Mouse (Mus musculus): ENCODE data around the gene Nusap1. TPM values are rescaled to one million over a fixed set of nuclear protein-coding genes. Genes with fewer than 3 reads are reported as not detected.

Gene Nusap1
- polyA plus RNA-seq, 1 experiment = 0.75 TPM

DNA sequence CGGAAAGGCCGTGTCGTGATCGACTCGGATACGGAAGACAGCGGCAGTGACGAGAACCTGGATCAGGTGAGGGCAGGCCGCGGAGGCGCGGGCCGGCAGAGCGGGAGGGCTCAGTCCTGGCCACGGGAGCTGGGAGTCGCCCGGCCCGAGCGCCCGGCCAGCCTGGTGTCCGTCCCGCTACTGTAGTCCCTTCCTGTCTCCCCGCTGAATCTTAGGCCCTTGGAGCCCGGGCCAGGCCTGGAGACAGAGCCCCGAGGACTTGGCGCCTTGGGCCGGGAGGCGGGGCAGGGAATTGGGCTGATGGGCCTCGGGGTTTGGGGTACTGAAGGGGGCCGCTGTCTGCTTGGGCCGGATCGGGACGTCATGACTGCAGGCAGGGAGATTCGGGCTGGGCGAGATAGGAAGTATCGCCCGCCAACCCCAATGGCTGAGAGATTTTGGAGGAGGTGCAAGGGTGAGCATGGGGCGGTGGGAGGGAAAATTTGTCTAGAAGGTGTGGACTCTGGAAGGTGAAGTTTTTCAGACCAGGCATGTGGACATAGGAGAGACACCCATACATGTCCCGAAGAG is 57.2 kb downstream of the Nusap1 start:
- no peaks in the 10 kb centered on the region for H3K27me3 ChIP-seq (ENCODE audit: control insufficient read depth, insufficient read depth, low read length)
- peaks cover 2% of the 10 kb centered on the region; the same call in 1 of the 2 replicates for H3K36me3 ChIP-seq (ENCODE audit: control insufficient read depth, insufficient read depth, low read length)
- peak overlapping the region; percentile 98 for H3K4me3 ChIP-seq (ENCODE audit: low read depth, low read length)
- under 1% methylated on average over 38 of the region's 39 CpGs for WGBS
- no peaks in the 10 kb centered on the region for H3K4me1 ChIP-seq (ENCODE audit: control insufficient read depth, insufficient read depth, insufficient read length, low read length)
- TF ChIP-seq CTCF (IDR thresholded peaks at IDR 0.05; ENCODE audit: extremely low read depth, insufficient read length, insufficient replicate concordance, low read depth, low read length) = no peak
- no peak for TF ChIP-seq POLR2A (IDR thresholded peaks at IDR 0.05; ENCODE audit: low read depth, low read length)
- no peak overlapping the region for H3K27ac ChIP-seq (ENCODE audit: insufficient read depth, low read depth, low read length)

DNA sequence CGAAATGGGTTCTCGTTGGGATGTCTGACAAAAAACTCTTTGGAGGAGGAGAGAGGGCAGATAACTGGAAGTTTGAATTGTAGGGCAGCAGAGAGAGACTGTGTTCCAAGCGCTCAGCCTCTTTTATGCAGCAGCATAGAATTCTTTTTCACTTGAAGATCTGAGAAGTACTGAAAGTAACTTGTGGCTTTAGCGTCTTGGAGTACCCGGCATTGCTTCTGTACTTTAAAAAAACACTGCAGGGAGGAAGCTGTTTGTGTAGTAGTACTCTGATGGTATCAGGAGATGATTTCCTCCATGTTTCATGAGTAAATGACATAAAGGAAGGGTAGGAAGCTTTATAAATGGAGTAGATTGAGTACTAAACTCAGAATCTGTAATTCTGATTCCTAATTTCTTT is 57.7 kb downstream of the Nusap1 start:
- under 1% methylated on average over 5 of the region's 5 CpGs for WGBS

DNA sequence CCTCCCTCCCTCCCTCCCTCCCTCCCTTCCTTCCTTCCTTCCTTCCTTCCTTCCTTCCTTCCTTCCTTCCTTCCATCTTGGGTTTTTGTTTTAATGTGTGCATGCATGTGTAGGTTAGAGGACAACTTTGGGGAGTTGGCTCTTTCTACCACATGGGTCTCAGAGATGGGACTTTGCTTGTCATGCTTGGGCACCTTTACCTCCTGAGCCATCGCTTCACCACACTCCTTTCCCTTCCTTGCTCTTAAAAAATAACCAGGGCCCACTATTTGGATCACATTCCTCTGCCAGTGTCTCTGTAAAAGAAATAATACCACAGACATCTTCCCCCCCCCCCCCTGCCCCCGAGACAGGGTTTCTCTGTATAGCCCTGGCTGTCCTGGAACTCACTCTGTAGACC is 65.6 kb downstream of the Nusap1 start:
- H3K27me3 ChIP-seq (ENCODE audit: control insufficient read depth, insufficient read depth, low read length) = no peaks in the 10 kb centered on the region
- WGBS = 87% methylated on average over 2 of the region's 2 CpGs
- no peaks in the 10 kb centered on the region; the same call in 1 of the 2 replicates for H3K4me1 ChIP-seq (ENCODE audit: control insufficient read depth, insufficient read depth, insufficient read length, low read length)
- TF ChIP-seq CTCF (IDR thresholded peaks at IDR 0.05; ENCODE audit: extremely low read depth, insufficient read length, insufficient replicate concordance, low read depth, low read length) (no peak), POLR2A (IDR thresholded peaks at IDR 0.05; ENCODE audit: low read depth, low read length) (no peak)
- no peak overlapping the region for H3K27ac ChIP-seq (ENCODE audit: insufficient read depth, low read depth, low read length)
- peaks cover 7% of the 10 kb centered on the region; the same call in 1 of the 2 replicates for H3K36me3 ChIP-seq (ENCODE audit: control insufficient read depth, insufficient read depth, low read length)
- H3K4me3 ChIP-seq (ENCODE audit: low read depth, low read length) = no peak overlapping the region

More for the DNA sequence above, 57.7 kb downstream of the Nusap1 start:
- no peaks in the 10 kb centered on the region for H3K4me1 ChIP-seq (ENCODE audit: control insufficient read depth, insufficient read depth, insufficient read length, low read length)
- no peaks in the 10 kb centered on the region for H3K27me3 ChIP-seq (ENCODE audit: control insufficient read depth, insufficient read depth, low read length)
- H3K4me3 ChIP-seq (ENCODE audit: low read depth, low read length) = peak overlapping the region; percentile 98
- no peak overlapping the region for H3K27ac ChIP-seq (ENCODE audit: insufficient read depth, low read depth, low read length)
- peaks cover 3% of the 10 kb centered on the region; the same call in 1 of the 2 replicates for H3K36me3 ChIP-seq (ENCODE audit: control insufficient read depth, insufficient read depth, low read length)
- TF ChIP-seq CTCF (IDR thresholded peaks at IDR 0.05; ENCODE audit: extremely low read depth, insufficient read length, insufficient replicate concordance, low read depth, low read length) (no peak), POLR2A (IDR thresholded peaks at IDR 0.05; ENCODE audit: low read depth, low read length) (no peak)

DNA sequence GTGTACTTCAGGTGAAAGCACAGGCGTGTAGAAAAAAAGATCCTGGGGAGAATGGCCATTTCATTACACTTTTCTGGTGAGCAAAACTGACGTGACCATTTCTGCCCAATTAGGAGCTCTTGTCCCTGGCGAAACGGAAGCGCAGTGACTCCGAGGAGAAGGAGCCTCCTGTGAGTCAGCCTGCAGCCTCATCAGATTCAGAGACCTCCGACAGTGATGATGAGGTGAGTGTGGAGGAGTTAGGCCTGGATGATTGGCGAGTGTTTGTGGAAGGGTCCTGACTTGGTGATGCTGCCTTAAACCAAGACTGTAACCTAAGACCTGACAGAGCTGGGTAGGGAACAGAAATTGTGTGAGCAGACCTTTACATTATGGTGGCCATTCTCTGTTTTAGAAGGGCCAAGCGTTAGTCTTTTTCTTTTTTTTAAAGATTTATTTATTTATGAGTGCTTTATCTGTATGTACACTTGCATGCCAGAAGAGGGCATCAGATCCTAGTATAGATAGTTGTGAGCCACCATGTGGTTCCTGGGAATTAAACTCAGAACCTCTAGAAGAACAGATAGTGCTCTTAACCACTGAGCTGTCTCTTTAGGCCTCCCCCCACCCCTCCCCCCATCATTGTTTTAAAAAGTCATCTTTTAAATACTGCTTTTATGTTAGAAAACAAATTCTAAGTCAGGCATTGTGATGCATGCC is 74.1 kb downstream of the Nusap1 start:
- WGBS = 79% methylated on average over 9 of the region's 9 CpGs

DNA sequence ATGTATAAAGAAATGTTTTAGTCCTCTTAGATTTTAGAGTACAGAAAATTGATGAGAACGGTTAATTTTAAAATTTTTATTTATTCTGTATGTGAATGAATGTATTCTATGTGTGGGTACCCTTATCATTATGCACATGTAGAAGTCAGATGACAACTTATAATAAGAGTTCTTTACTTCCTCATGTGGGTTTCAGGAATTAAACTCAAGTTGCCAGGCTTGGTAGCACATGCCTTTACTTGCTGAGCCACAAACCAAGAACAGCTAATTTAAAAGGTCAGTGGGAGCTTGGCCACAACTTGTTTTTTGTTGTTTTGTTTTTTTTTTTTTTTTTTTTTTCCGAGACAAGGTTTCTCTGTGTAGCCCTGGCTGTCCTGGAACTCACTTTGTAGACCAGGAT is 76.7 kb downstream of the Nusap1 start:
- WGBS = 94% methylated on average over 2 of the region's 2 CpGs
- no peak for TF ChIP-seq CTCF (IDR thresholded peaks at IDR 0.05; ENCODE audit: extremely low read depth, insufficient read length, insufficient replicate concordance, low read depth, low read length)
- H3K36me3 ChIP-seq (ENCODE audit: control insufficient read depth, insufficient read depth, low read length) = peaks cover 16% of the 10 kb centered on the region; the same call in 1 of the 2 replicates
- H3K4me3 ChIP-seq (ENCODE audit: low read depth, low read length) = no peak overlapping the region
- H3K27me3 ChIP-seq (ENCODE audit: control insufficient read depth, insufficient read depth, low read length) = no peaks in the 10 kb centered on the region
- H3K4me1 ChIP-seq (ENCODE audit: control insufficient read depth, insufficient read depth, insufficient read length, low read length) = no peaks in the 10 kb centered on the region
- no peak overlapping the region for H3K27ac ChIP-seq (ENCODE audit: insufficient read depth, low read depth, low read length)

More for the DNA sequence above, 74.1 kb downstream of the Nusap1 start:
- Histone ChIP-seq H3K4me1 (ENCODE audit: control insufficient read depth, insufficient read depth, insufficient read length, low read length) (no peaks in the 10 kb centered on the region), H3K4me3 (ENCODE audit: low read depth, low read length) (no peak overlapping the region), H3K27ac (ENCODE audit: insufficient read depth, low read depth, low read length) (no peak overlapping the region), H3K27me3 (ENCODE audit: control insufficient read depth, insufficient read depth, low read length) (no peaks in the 10 kb centered on the region), H3K36me3 (ENCODE audit: control insufficient read depth, insufficient read depth, low read length) (peaks cover 12% of the 10 kb centered on the region; the same call in 1 of the 2 replicates)
- TF ChIP-seq CTCF (IDR thresholded peaks at IDR 0.05; ENCODE audit: extremely low read depth, insufficient read length, insufficient replicate concordance, low read depth, low read length) = no peak
- TF ChIP-seq POLR2A (IDR thresholded peaks at IDR 0.05; ENCODE audit: low read depth, low read length) = no peak

DNA sequence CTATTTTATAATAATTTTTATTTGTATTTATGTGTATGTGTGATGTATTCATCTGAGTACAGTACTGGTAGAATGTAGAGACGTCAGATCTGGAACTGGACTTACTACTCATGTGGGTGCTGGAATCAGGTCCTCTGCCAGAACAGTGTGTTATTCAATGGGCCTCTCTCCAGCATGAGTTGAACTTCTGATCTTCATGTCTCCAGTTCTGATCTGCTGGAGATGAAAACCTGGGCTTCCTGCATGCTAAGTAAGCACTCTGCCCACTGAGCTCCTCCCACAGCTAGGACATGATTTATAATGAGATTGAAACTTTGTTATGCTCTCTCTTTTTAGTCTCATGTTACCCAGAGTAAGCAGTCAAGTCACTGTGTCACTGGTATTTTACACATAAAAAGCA is 78.0 kb downstream of the Nusap1 start:
- Histone ChIP-seq H3K36me3 (ENCODE audit: control insufficient read depth, insufficient read depth, low read length) (peaks cover 17% of the 10 kb centered on the region), H3K4me1 (ENCODE audit: control insufficient read depth, insufficient read depth, insufficient read length, low read length) (no peaks in the 10 kb centered on the region), H3K4me3 (ENCODE audit: low read depth, low read length) (no peak overlapping the region), H3K27ac (ENCODE audit: insufficient read depth, low read depth, low read length) (no peak overlapping the region), H3K27me3 (ENCODE audit: control insufficient read depth, insufficient read depth, low read length) (no peaks in the 10 kb centered on the region)
- TF ChIP-seq CTCF (IDR thresholded peaks at IDR 0.05; ENCODE audit: extremely low read depth, insufficient read length, insufficient replicate concordance, low read depth, low read length) (no peak), POLR2A (IDR thresholded peaks at IDR 0.05; ENCODE audit: low read depth, low read length) (no peak)
- 59% methylated on average over 1 of the region's 1 CpGs for WGBS

DNA sequence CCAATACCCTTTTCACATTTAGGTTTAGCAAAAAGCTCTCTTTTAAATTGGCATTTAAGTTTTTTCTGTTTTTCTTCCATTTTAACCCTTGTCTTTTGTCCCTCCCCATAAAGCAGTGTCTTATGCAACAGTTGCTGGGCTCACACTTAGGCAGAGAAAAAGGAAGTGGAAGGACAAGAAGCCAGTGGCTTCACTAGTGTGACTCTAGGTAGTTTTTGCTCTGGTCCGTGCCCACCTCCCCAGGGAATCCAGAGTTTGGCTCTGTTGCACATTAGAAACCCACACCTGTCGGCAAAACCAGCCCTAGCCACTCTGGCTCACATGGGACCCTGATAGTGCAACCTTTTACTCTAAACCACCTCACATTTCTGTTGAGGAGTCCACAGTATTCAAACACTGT is 80.4 kb downstream of the Nusap1 start:
- Histone ChIP-seq H3K27me3 (ENCODE audit: control insufficient read depth, insufficient read depth, low read length) (no peaks in the 10 kb centered on the region), H3K27ac (ENCODE audit: insufficient read depth, low read depth, low read length) (no peak overlapping the region), H3K4me1 (ENCODE audit: control insufficient read depth, insufficient read depth, insufficient read length, low read length) (no peaks in the 10 kb centered on the region), H3K4me3 (ENCODE audit: low read depth, low read length) (no peak overlapping the region), H3K36me3 (ENCODE audit: control insufficient read depth, insufficient read depth, low read length) (peaks cover 16% of the 10 kb centered on the region)
- 77% methylated on average over 2 of the region's 2 CpGs for WGBS
- no peak for TF ChIP-seq CTCF (IDR thresholded peaks at IDR 0.05; ENCODE audit: extremely low read depth, insufficient read length, insufficient replicate concordance, low read depth, low read length)
- TF ChIP-seq POLR2A (IDR thresholded peaks at IDR 0.05; ENCODE audit: low read depth, low read length) = no peak

All from small intestine, adult 2 months (tissue).